Mouse (Mus musculus) embryonic fibroblast, embryonic 13.5 days (primary cell): Measurements from ENCODE around the gene Hpcal1.

ENCODE experiments used
- CTCF ChIP-seq: IDR thresholded peaks from 2 replicates; pipeline ENCODE4 v1.5.1; 2011; ENCODE audit warnings: mild to moderate bottlenecking, control low read depth, low read length, moderate library complexity, borderline replicate concordance; ENCODE audit not compliant: insufficient read depth
- POLR2A ChIP-seq: IDR thresholded peaks from 2 replicates; pipeline ENCODE4 v1.6.1; 2011; ENCODE audit warnings: low read depth, mild to moderate bottlenecking, control low read depth, low read length, moderate library complexity

DNA sequence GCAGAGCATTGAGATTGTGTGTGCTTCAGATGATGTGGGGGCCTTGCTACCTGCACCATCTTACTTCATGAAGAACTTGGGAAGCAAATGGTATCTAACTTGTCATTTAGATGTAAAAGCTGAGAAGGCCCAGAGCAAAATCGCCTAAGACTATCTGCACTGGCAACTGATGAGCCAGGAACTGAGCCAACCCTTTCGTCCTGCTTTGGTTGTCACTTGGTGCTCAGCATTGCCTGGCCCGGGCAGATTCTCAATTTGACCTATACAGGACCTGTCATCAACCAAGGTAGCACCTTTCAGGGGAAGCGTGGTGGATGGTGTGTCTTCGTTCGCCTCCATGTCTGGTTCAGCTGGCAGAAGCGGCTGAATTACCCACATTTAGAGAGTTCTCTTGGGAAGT lies 5.7 kb downstream of the Hpcal1 start:
- TF ChIP-seq CTCF (no peak), POLR2A (no peak)
